Mouse (Mus musculus): ENCODE measurements around the gene Ttc39a. TPM values are rescaled to one million over a fixed set of nuclear protein-coding genes. Genes with fewer than 3 reads are reported as not detected.

Ttc39a gene
- total and polyA plus RNA-seq, 3 experiments: 0.30 to 0.64 (median 0.32) TPM

DNA sequence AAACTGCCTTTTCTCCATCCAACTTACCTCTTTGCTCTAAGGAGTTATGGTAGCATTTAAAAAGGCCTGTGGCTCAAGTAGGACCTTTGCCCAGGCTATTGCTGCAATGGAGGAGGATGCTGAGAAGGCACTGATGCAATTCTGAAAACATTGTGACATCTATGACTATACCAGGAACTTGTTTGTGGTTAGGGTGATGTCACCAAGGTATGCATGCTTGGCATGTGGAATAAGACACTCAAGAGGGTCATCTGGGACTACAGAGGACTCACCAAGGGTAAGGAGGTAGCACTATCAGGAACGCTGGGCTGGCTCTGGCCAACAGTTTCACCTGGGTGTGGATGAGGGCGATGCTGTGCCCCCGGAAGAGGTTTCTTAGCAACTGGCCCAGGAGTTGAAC lies 78.2 kb downstream of the Ttc39a start, which contains the start of gene Rnf11:
Gene Rnf11 (minus strand): TSS at position 108 of the 400 bp plus-strand sequence.
- dilution Hi-C loops (cut with MboI; ENCODE audit: extremely low pct_ligation_motif_present, extremely low pct_unique_long_range_greater_than_20kb, low sequenced_read_pairs) (no loop called here), in situ Hi-C loops (cut with MboI; ENCODE audit: low pct_ligation_motif_present, low pct_unique_long_range_greater_than_20kb, low sequenced_read_pairs) (no loop called here)
- Histone ChIP-seq H3K9ac (ENCODE audit: insufficient read depth, low read depth) (peak within 1 kb of the TSS; percentile 51), H3K27me3 (replicated peaks) (no peaks in the 10 kb centered on the region), H3K4me2 (ENCODE audit: insufficient read depth, low read depth, poor library complexity, severe bottlenecking) (peak within 1 kb of the TSS; percentile 52), H3K36me3 (replicated peaks in 1 of 2; ENCODE audit: control insufficient read depth in 1 of 2, insufficient read depth in 1 of 2, low read length in 1 of 2) (no peaks in the 10 kb centered on the region), H3K4me1 (ENCODE audit: control insufficient read depth in 1 of 2, insufficient read depth in 2 of 2) (peaks cover 7 to 9% of the 10 kb centered on the region in 2 experiments), H3K4me3 (replicated peaks in 1 of 3; ENCODE audit: low read depth in 2 of 3, low read length in 2 of 3, poor library complexity in 1 of 3) (no peak within 1 kb of the TSS), H3K9me3 (replicated peaks; ENCODE audit: low read length) (no peaks in the 10 kb centered on the region), H3K79me2 (replicated peaks; ENCODE audit: control insufficient read depth, extremely low read depth, insufficient read depth, poor library complexity, severe bottlenecking) (no peaks in the 10 kb centered on the region), H3K27ac (ENCODE audit: insufficient read depth, low read depth) (no peak within 1 kb of the TSS)
- DNase-seq (ENCODE audit: extremely low read depth): peak; percentile 21
- TF ChIP-seq JUN (IDR thresholded peaks at IDR 0.05; ENCODE audit: insufficient read depth, low read depth, low read length): 0 out of 2 replicates have a peak, but pooled peaks have one; percentile 35
- no peak for TF ChIP-seq NRF1 (IDR thresholded peaks at IDR 0.05; ENCODE audit: low read depth, low read length)
- peak; percentile 35; the same call in 1 of the 2 replicates for TF ChIP-seq IRF4 (IDR thresholded peaks at IDR 0.05; ENCODE audit: low read depth, low read length)
- no peak for TF ChIP-seq ZMIZ1 (IDR thresholded peaks at IDR 0.05; ENCODE audit: low read depth, low read length)

GRCm38 (mm10) chr4:109488812-109489211 lies 82.4 kb downstream of the Ttc39a start:
- Histone ChIP-seq H3K36me3 (replicated peaks in 1 of 2; ENCODE audit: control insufficient read depth in 1 of 2, insufficient read depth in 1 of 2, low read length in 1 of 2) (no peaks in the 10 kb centered on the region), H3K79me2 (replicated peaks; ENCODE audit: control insufficient read depth, extremely low read depth, insufficient read depth, poor library complexity, severe bottlenecking) (no peaks in the 10 kb centered on the region), H3K27ac (ENCODE audit: insufficient read depth, low read depth) (no peak overlapping the region), H3K27me3 (replicated peaks) (no peaks in the 10 kb centered on the region), H3K9ac (ENCODE audit: insufficient read depth, low read depth) (no peak overlapping the region), H3K4me3 (replicated peaks in 1 of 3; ENCODE audit: low read depth in 2 of 3, low read length in 2 of 3, poor library complexity in 1 of 3) (no peak overlapping the region), H3K4me1 (ENCODE audit: control insufficient read depth in 1 of 2, insufficient read depth in 2 of 2) (peaks cover 7 to 9% of the 10 kb centered on the region in 2 experiments), H3K4me2 (ENCODE audit: insufficient read depth, low read depth, poor library complexity, severe bottlenecking) (no peak overlapping the region), H3K9me3 (replicated peaks; ENCODE audit: low read length) (no peaks in the 10 kb centered on the region)
- dilution Hi-C loops (cut with MboI; ENCODE audit: extremely low pct_ligation_motif_present, extremely low pct_unique_long_range_greater_than_20kb, low sequenced_read_pairs) (no loop called here), in situ Hi-C loops (cut with MboI; ENCODE audit: low pct_ligation_motif_present, low pct_unique_long_range_greater_than_20kb, low sequenced_read_pairs) (no loop called here)
- no peak for TF ChIP-seq BHLHE40 (IDR thresholded peaks at IDR 0.05; ENCODE audit: low read depth, low read length)
- no peak for TF ChIP-seq GABPA (IDR thresholded peaks at IDR 0.05; ENCODE audit: insufficient replicate concordance, low read depth, low read length)
- TF ChIP-seq JUN (IDR thresholded peaks at IDR 0.05; ENCODE audit: insufficient read depth, low read depth, low read length): no peak
- no peak for TF ChIP-seq MXI1 (IDR thresholded peaks at IDR 0.05; ENCODE audit: low read depth, low read length)
- no peak for TF ChIP-seq HCFC1 (IDR thresholded peaks at IDR 0.05; ENCODE audit: low read depth, low read length)
- TF ChIP-seq CHD2 (IDR thresholded peaks at IDR 0.05; ENCODE audit: low read length): no peak
- TF ChIP-seq ETS1 (conservative IDR thresholded peaks at IDR 0.05; ENCODE audit: low read depth, low read length): no peak
- TF ChIP-seq CTCF (conservative IDR thresholded peaks at IDR 0.05 in 1 of 2, IDR thresholded peaks at IDR 0.05 in 1 of 2; ENCODE audit: low read depth in 2 of 2, low read length in 2 of 2): no peak
- no peak for TF ChIP-seq UBTF (IDR thresholded peaks at IDR 0.05; ENCODE audit: low read depth, low read length)
- no peak for TF ChIP-seq MAZ (IDR thresholded peaks at IDR 0.05; ENCODE audit: low read depth, low read length)
- TF ChIP-seq MAX (IDR thresholded peaks at IDR 0.05; ENCODE audit: low read length): no peak
- TF ChIP-seq MEF2A (IDR thresholded peaks at IDR 0.05; ENCODE audit: borderline replicate concordance, low read depth, low read length): no peak
- no peak for TF ChIP-seq ZKSCAN1 (IDR thresholded peaks at IDR 0.05; ENCODE audit: borderline replicate concordance, low read depth, low read length)
- no peak for TF ChIP-seq ZMIZ1 (IDR thresholded peaks at IDR 0.05; ENCODE audit: low read depth, low read length)
- TF ChIP-seq SMC3 (IDR thresholded peaks at IDR 0.05; ENCODE audit: low read depth, low read length): no peak
- no peak for DNase-seq (ENCODE audit: extremely low read depth)

Measured in CH12.LX (cell line).